Mouse (Mus musculus) intestine, embryonic 16.5 days (tissue): ENCODE data around the gene Myl12a. TPM values are rescaled to one million over a fixed set of nuclear protein-coding genes. Genes with fewer than 3 reads are reported as not detected.
A peak's percentile ranks its signal among the peaks of the same experiment; 100 is the strongest.

Experiments
- ATAC-seq: fragments of 200-750 bp; cut with Nextera tagmentation; 2 replicates; pipeline ENCODE4 v1.8.0; 2017; ENCODE audit warnings: moderate TSS enrichment, moderate library complexity
- H3K27ac ChIP-seq: fragments of 300-500 bp; sonication (generic); 2 replicates; pipeline ENCODE4 v1.5.1; 2014; ENCODE audit warnings: mild to moderate bottlenecking, low read length
- H3K27me3 ChIP-seq: fragments of 300-500 bp; sonication (generic); replicated peaks from 2 replicates; pipeline ENCODE4 v1.6.1; 2014; ENCODE audit warnings: low read length, control low read depth, mixed read lengths; ENCODE audit not compliant: control insufficient read depth, insufficient read depth
- H3K36me3 ChIP-seq: fragments of 300-500 bp; sonication (generic); 2 replicates; pipeline ENCODE4 v1.6.1; 2014; ENCODE audit warnings: low read length, control low read depth; ENCODE audit not compliant: control insufficient read depth, insufficient read depth
- H3K4me1 ChIP-seq: fragments of 300-500 bp; sonication (generic); 2 replicates; pipeline ENCODE4 v1.6.1; 2014; ENCODE audit warnings: low read length, control low read depth, mixed read lengths; ENCODE audit not compliant: control insufficient read depth, insufficient read depth
- H3K4me2 ChIP-seq: fragments of 300-500 bp; sonication (generic); 2 replicates; pipeline ENCODE4 v1.6.1; 2014; ENCODE audit warnings: low read depth, low read length, control low read depth
- H3K4me3 ChIP-seq: fragments of 300-500 bp; sonication (generic); 2 replicates; pipeline ENCODE4 v1.5.1; 2014; ENCODE audit warnings: mild to moderate bottlenecking, low read length
- H3K9ac ChIP-seq: fragments of 300-500 bp; sonication (generic); 2 replicates; pipeline ENCODE4 v1.6.1; 2014; ENCODE audit warnings: low read depth, low read length
- H3K9me3 ChIP-seq: fragments of 300-500 bp; sonication (generic); 2 replicates; pipeline ENCODE4 v1.6.1; 2016; ENCODE audit warnings: low read length, control low read depth; ENCODE audit not compliant: control insufficient read depth
- WGBS: fragments of 180-500 bp; shearing (Covaris S2); extraction: QIAGEN DNeasy Blood & Tissue Kit; methylation state at CpG from one replicate; pipeline ENCODE4 v1.1.7; 2014; 5-methylcytosine and 5-hydroxymethylcytosine counted together
- polyA plus RNA-seq: library from polyadenylated mRNA; unstranded; fragments of >200 nt; fragmentation: Nextera tagmentation; extraction: Ambion mirVana; gene quantifications from 2 replicates; pipeline ENCODE4 v1.2.1, GENCODE M21; 2015

Myl12a gene
- polyA plus RNA-seq, 1 experiment from 2014 or later: 503 TPM

GRCm38 (mm10) chr17:71017457-71017998 lies 14.8 kb upstream of the Myl12a start:
- Histone ChIP-seq H3K36me3 (no peaks in the 10 kb centered on the region), H3K9ac (no peak overlapping the region), H3K4me1 (peaks cover 8% of the 10 kb centered on the region), H3K27me3 (no peaks in the 10 kb centered on the region), H3K4me2 (no peak overlapping the region), H3K9me3 (no peaks in the 10 kb centered on the region), H3K4me3 (no peak overlapping the region), H3K27ac (no peak overlapping the region)
- no peak; the same call in 1 of the 2 replicates for ATAC-seq
- WGBS: 86% methylated on average over 4 of the region's 4 CpGs

GRCm38 (mm10) chr17:71014911-71015310 lies 12.2 kb upstream of the Myl12a start:
- H3K27ac ChIP-seq: peak overlapping the region; percentile 28; the same call in 1 of the 2 replicates
- no peak overlapping the region for H3K9ac ChIP-seq
- WGBS: 64% methylated on average over 5 of the region's 5 CpGs
- no peaks in the 10 kb centered on the region for H3K27me3 ChIP-seq
- H3K4me2 ChIP-seq: no peak overlapping the region
- H3K4me1 ChIP-seq: peaks cover 8% of the 10 kb centered on the region
- ATAC-seq: no peak
- H3K9me3 ChIP-seq: no peaks in the 10 kb centered on the region
- H3K36me3 ChIP-seq: no peaks in the 10 kb centered on the region
- no peak overlapping the region for H3K4me3 ChIP-seq

DNA sequence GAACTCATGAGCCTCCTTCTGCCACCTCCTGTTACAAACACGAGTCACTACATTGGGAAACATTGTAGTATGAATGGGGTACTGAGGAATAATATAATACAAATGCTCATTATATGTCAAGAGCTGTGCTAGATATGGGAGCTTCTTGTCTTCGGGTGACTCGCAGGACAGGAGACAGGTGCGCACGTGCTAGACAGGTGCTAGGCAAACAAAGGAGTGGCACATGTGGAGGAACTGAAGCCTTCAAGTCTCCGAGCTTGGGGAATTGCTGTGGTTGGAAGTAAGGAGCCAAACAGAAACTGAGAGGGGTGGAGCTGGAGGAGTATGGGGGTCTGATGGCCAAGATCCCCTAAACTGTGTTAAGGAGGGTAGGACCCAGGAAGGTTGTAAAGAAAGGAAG lies 10.4 kb upstream of the Myl12a start:
- no peak overlapping the region for H3K4me3 ChIP-seq
- no peaks in the 10 kb centered on the region for H3K36me3 ChIP-seq
- H3K4me1 ChIP-seq: no peaks in the 10 kb centered on the region
- WGBS: 71% methylated on average over 6 of the region's 6 CpGs
- peak; percentile 57; the same call in 1 of the 2 replicates for ATAC-seq
- H3K27ac ChIP-seq: no peak overlapping the region
- H3K9ac ChIP-seq: no peak overlapping the region
- no peaks in the 10 kb centered on the region for H3K27me3 ChIP-seq
- no peak overlapping the region for H3K4me2 ChIP-seq
- H3K9me3 ChIP-seq: no peaks in the 10 kb centered on the region

GRCm38 (mm10) chr17:71011931-71012662 lies 9.4 kb upstream of the Myl12a start:
- H3K9ac ChIP-seq: no peak overlapping the region
- H3K27me3 ChIP-seq: no peaks in the 10 kb centered on the region
- no peaks in the 10 kb centered on the region for H3K4me1 ChIP-seq
- no peak for ATAC-seq
- no peak overlapping the region for H3K4me2 ChIP-seq
- H3K27ac ChIP-seq: no peak overlapping the region
- no peak overlapping the region for H3K4me3 ChIP-seq
- H3K36me3 ChIP-seq: no peaks in the 10 kb centered on the region
- no peaks in the 10 kb centered on the region for H3K9me3 ChIP-seq
- 88% methylated on average over 9 of the region's 9 CpGs for WGBS

DNA sequence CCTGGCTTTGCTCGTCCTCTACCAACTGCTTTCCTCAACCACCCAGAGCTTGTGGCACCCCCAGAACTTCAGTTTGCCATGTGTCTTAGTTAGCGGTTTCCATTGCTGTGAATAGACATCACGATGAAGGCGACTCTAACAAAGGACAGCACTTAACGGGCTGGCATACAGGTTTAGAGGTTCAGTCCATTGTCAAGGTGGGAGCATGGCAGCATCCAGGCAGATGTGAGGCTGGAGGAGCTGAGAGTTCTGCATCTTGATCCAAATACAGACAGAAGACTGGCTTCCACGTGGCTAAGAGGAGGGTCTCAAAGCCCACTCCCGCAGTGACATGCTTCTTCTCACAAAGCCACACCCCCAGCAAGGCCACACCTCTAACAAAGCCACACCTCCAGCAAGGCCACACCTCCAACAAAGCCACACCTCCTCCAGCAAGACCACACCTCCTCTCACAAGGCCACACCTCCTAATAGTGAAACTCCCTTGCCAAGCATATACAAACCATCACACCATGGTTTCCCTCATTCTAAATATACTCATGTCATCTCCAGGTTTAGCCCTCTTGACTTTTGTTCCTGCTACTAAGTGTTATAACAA lies 8.1 kb upstream of the Myl12a start:
- WGBS: 67% methylated on average over 7 of the region's 7 CpGs
- H3K27ac ChIP-seq: no peak overlapping the region
- H3K27me3 ChIP-seq: no peaks in the 10 kb centered on the region

DNA sequence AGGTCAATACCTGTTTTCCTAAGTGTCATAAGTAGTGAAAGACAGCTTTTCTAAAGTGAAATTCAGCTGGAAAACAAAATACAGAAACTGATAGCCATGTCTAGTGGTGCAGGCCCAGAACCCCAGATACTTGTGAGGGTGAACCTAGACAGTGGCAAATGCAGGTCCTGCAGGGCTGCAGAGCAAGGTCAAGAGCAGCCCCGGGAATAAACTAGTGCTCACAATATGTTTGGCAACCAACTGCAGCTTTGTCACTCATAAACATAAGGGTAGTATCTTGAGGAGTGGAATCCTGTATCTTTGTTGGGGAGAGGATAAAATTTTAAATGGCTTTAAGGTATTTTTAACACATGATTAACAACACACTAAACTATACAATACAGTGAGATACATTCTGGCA lies 7.1 kb upstream of the Myl12a start:
- 63% methylated on average over 1 of the region's 1 CpGs for WGBS
- no peaks in the 10 kb centered on the region for H3K36me3 ChIP-seq
- H3K4me1 ChIP-seq: no peaks in the 10 kb centered on the region
- no peak overlapping the region for H3K27ac ChIP-seq
- H3K9ac ChIP-seq: no peak overlapping the region
- no peak overlapping the region for H3K4me2 ChIP-seq
- no peak for ATAC-seq
- H3K4me3 ChIP-seq: no peak overlapping the region
- no peaks in the 10 kb centered on the region for H3K9me3 ChIP-seq
- no peaks in the 10 kb centered on the region for H3K27me3 ChIP-seq

More for the DNA sequence above, 8.1 kb upstream of the Myl12a start:
- Histone ChIP-seq H3K9ac (no peak overlapping the region), H3K4me1 (no peaks in the 10 kb centered on the region), H3K36me3 (no peaks in the 10 kb centered on the region), H3K4me2 (no peak overlapping the region), H3K9me3 (no peaks in the 10 kb centered on the region), H3K4me3 (no peak overlapping the region)
- ATAC-seq: no peak; the same call in 1 of the 2 replicates

GRCm38 (mm10) chr17:71008676-71009075 lies 6.0 kb upstream of the Myl12a start:
- no peak for ATAC-seq
- H3K27ac ChIP-seq: no peak overlapping the region
- H3K4me3 ChIP-seq: no peak overlapping the region
- 85% methylated on average over 3 of the region's 3 CpGs for WGBS
- H3K4me2 ChIP-seq: no peak overlapping the region
- no peaks in the 10 kb centered on the region for H3K36me3 ChIP-seq
- no peaks in the 10 kb centered on the region for H3K27me3 ChIP-seq
- peaks cover 4% of the 10 kb centered on the region; the same call in 1 of the 2 replicates for H3K4me1 ChIP-seq
- no peak overlapping the region for H3K9ac ChIP-seq
- no peaks in the 10 kb centered on the region for H3K9me3 ChIP-seq

DNA sequence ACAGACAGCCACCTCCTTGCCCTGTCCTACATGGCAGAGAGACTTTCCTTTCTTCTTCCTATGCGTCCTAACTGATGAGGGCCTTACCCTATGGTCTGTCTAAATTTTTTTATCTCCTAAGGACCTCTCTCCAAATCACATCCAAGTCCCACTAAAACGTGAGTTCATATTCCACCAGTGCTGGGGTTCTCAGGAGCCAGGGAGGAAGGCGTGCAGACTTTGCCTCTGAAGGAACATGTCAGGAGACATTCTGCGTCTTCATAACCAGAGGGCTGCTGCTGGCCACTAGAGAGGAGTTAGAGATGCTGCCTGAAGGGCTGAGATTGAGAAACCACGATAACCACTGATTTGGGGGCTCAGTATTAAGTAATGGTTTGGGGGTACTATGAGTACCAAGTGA lies 4.3 kb upstream of the Myl12a start:
- Histone ChIP-seq H3K4me2 (no peak overlapping the region), H3K4me3 (no peak overlapping the region), H3K4me1 (peaks cover 12% of the 10 kb centered on the region), H3K9me3 (no peaks in the 10 kb centered on the region), H3K9ac (no peak overlapping the region), H3K27me3 (no peaks in the 10 kb centered on the region), H3K27ac (no peak overlapping the region), H3K36me3 (no peaks in the 10 kb centered on the region)
- 90% methylated on average over 5 of the region's 5 CpGs for WGBS
- ATAC-seq: no peak

GRCm38 (mm10) chr17:71004186-71004960 lies 1.7 kb upstream of the Myl12a start:
- Histone ChIP-seq H3K9ac (no peak overlapping the region), H3K9me3 (no peaks in the 10 kb centered on the region), H3K36me3 (no peaks in the 10 kb centered on the region), H3K4me1 (peaks cover 25% of the 10 kb centered on the region), H3K27ac (no peak overlapping the region), H3K4me3 (no peak overlapping the region), H3K4me2 (no peak overlapping the region), H3K27me3 (no peaks in the 10 kb centered on the region)
- 93% methylated on average over 10 of the region's 10 CpGs for WGBS
- ATAC-seq: no peak
